Mouse (Mus musculus) left cerebral cortex, adult 18-20 months (tissue): ENCODE results near the gene Olfr609. TPM values are rescaled to one million over a fixed set of nuclear protein-coding genes. Genes with fewer than 3 reads are reported as not detected.
"Not testable (repeated sequence)": the region's sequence is repeated elsewhere in the genome, so short reads cannot be mapped to it uniquely, and the experiment has no call there.

Source experiments
- DNase-seq, 2 experiments: peaks; one replicate each; pipeline ENCODE4 v3.0.0; 2021 to 2022; ENCODE audit warnings: low spot score in 2 of 2, mixed read lengths in 1 of 2
- long read RNA-seq, 2 experiments: library from polyadenylated mRNA; stranded (forward); transcript quantifications; one replicate each; pipeline ENCODE4 v2.0.0; 2021
- total RNA-seq, 2 experiments: library from RNA; stranded (reverse); gene quantifications; 2 replicates each; pipeline ENCODE4 v1.2.3; 2021

Gene Olfr609
- total RNA-seq: not detected
- long read RNA-seq, experiment 1: 0 reads
- long read RNA-seq, experiment 2: 0 reads

- DNase-seq: no peak
Measured at GRCm38 (mm10) chr7:103497962-103498361, at the start of gene Olfr609. Gene Olfr609, minus strand, starts transcription at chr7:103498062.

DNA sequence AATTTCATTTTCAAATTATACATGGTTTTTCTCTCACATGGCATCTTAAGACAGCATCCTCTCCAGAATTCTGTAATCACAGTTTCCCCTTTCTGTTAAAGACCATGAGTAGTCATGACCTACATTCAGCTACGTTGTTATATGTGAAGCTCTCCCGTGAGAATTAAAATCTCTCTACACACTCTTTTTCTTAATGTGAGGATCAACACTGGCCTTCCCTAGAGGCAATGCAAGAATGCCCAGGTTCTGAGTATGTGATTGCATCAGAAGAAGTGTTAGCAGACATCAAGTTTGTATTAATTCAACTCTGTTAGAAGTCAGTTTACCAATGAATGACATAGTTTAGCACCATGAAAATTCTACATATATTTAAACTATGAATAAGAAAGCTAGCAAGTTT lies 44.8 kb upstream of the Olfr609 start, which contains the start of gene Olfr612:
Gene Olfr612 (minus strand): TSS at position 101 of the 400 bp plus-strand sequence.
- not testable (repeated sequence) for DNase-seq

- not testable (repeated sequence) for DNase-seq
Measured at GRCm38 (mm10) chr7:103520746-103521145, 22.9 kb upstream of the Olfr609 start, which contains the start of gene Olfr611. Gene Olfr611, minus strand, starts transcription at chr7:103520846.

DNA sequence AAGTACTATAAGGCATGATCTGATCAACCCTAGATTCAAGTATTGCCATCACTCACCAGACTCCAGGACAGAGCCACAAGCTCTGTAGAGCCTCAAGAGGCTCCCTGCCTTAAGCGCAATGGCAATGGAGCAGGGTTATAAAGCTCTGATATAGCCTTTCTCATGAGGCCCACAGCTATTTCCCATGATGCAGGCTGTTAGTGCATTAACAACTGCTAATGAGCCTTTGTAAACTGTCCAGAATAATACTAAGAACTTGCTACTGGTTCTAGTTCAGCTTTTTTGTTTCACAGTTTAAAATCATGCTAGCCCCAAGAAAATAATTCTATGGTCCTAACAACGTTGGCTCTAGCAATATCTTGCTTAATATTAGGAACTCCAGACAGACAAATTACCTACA lies 14.2 kb upstream of the Olfr609 start, which contains the start of gene Olfr610:
Gene Olfr610 (minus strand): TSS at position 101 of the 400 bp plus-strand sequence.
- DNase-seq: no peak

GRCm38 (mm10) chr7:103477106-103477505 lies 20.8 kb downstream of the Olfr609 start:
- not testable (repeated sequence) for DNase-seq

- DNase-seq: no peak
Measured at GRCm38 (mm10) chr7:103469577-103469976, 28.3 kb downstream of the Olfr609 start, which contains the start of gene Olfr608. Gene Olfr608, plus strand, starts transcription at chr7:103469877.

DNA sequence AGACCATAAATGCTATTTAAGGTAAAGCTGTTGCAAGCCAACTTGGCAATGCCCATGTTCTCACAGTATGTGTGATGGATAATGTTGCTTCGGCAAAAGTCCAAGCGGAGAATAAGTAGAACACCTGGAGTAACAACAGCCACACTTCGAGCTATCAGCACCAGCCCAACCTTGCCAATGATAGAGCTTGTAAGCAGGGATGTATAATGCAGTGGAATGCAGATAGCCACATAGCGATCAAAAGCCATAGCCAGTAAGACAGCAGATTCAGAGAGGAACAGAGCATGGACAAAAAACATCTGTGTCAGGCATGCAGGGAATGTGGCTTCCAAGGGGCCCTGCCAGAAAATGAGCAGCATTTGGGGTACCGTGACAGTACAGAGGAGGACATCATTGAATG lies 37.3 kb downstream of the Olfr609 start:
- DNase-seq: no peak

DNA sequence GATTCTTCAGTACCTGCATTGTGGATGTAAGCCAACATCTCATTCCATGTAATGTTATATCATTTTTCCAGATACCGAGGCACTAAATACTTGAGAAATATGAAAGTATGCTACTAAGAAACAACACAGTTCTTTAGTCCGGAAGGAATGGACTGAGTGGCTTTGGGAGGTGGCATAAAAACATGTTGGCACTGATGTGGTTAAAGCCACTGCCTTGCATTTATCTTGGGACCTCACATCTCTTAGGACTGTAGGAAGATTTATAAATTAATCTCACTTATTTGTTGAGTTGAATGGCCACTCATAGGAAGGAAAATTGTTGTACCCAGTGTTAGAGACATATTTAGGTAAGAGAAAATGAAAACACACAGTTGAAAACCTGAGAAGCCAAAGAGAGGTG lies 49.1 kb downstream of the Olfr609 start, which contains the start of gene Olfr606:
Gene Olfr606 (plus strand): TSS at position 301 of the 400 bp plus-strand sequence.
- DNase-seq: no peak

DNA sequence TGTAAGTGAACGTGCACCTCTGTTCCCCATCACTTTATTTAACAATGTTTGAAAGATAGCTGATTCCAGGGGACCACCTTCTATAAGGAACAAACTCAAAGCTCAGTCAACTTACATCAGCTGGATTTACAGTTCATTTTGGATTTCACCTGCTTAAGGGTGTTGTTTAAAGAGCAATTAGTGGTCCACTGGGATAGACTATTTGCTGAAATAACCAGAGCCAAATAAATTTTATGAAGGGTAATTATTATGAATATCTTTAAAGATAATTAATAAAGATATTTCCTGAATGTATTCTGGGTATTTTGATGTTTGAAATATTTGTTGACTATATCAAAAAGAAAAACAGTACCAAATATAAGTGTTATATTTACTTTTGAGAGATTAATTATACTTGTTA lies 52.5 kb downstream of the Olfr609 start, which contains the start of gene Olfr605:
Gene Olfr605 (minus strand): TSS at position 101 of the 400 bp plus-strand sequence.
- no peak for DNase-seq

Other genes starting within 250 kb of the Olfr609 start
- not detected for gene Usp17ld, start 245.6 kb downstream of the Olfr609 start, total RNA-seq
- gene Olfr596, start 192.4 kb downstream of the Olfr609 start, total RNA-seq: not detected
- gene Olfr597, start 181.7 kb downstream of the Olfr609 start, total RNA-seq: not detected
- not detected for gene Olfr598, start 174.5 kb downstream of the Olfr609 start, total RNA-seq
- not detected for gene Olfr599, start 162.1 kb downstream of the Olfr609 start, total RNA-seq
- gene Olfr600, start 148.4 kb downstream of the Olfr609 start, total RNA-seq: not detected
- gene Olfr601, start 135.4 kb downstream of the Olfr609 start, total RNA-seq: not detected
- gene Olfr603, start 111.9 kb downstream of the Olfr609 start, total RNA-seq: not detected
- not detected for gene Usp17lc, start 83.0 kb downstream of the Olfr609 start, total RNA-seq
- gene Olfr605, start 52.6 kb downstream of the Olfr609 start, total RNA-seq: not detected
- not detected for gene Olfr606, start 49.0 kb downstream of the Olfr609 start, total RNA-seq
- gene Olfr607, start 33.9 kb downstream of the Olfr609 start, total RNA-seq: not detected
- gene Olfr608, start 28.2 kb downstream of the Olfr609 start, total RNA-seq: not detected
- not detected for gene Olfr610, start 14.1 kb upstream of the Olfr609 start, total RNA-seq
- not detected for gene Olfr611, start 22.8 kb upstream of the Olfr609 start, total RNA-seq
- not detected for gene Olfr612, start 44.7 kb upstream of the Olfr609 start, total RNA-seq
- gene Olfr613, start 50.0 kb upstream of the Olfr609 start, total RNA-seq: not detected
- gene Olfr615, start 58.0 kb upstream of the Olfr609 start, total RNA-seq: not detected
- gene Olfr616, start 71.1 kb upstream of the Olfr609 start, total RNA-seq: not detected
- gene Olfr617, start 75.0 kb upstream of the Olfr609 start, total RNA-seq: not detected
- gene Olfr618, start 92.0 kb upstream of the Olfr609 start, total RNA-seq: not detected
- not detected for gene Olfr619, start 102.5 kb upstream of the Olfr609 start, total RNA-seq
- not detected for gene Olfr620, start 114.5 kb upstream of the Olfr609 start, total RNA-seq
- not detected for gene Olfr622, start 144.6 kb upstream of the Olfr609 start, total RNA-seq
- gene Olfr623, start 165.6 kb upstream of the Olfr609 start, total RNA-seq: not detected
- under 1 TPM in 1 of 2 experiments, not detected in 1; 0.07 TPM for gene Olfr624, start 173.1 kb upstream of the Olfr609 start, total RNA-seq
- gene Olfr625-ps1, start 184.7 kb upstream of the Olfr609 start, total RNA-seq: not detected
- gene Olfr243, start 216.6 kb upstream of the Olfr609 start, total RNA-seq: not detected
- gene Olfr628, start 232.3 kb upstream of the Olfr609 start, total RNA-seq: not detected
- gene Olfr629, start 246.9 kb upstream of the Olfr609 start, total RNA-seq: not detected